Mouse (Mus musculus): ENCODE measurements at regions not wholly inside any gene's neighbourhood (a gene's known extent, or its start where the extent isn't known, plus 50 kb on each side); places are given as distances from the start of the nearest gene placed in this dataset.

DNA sequence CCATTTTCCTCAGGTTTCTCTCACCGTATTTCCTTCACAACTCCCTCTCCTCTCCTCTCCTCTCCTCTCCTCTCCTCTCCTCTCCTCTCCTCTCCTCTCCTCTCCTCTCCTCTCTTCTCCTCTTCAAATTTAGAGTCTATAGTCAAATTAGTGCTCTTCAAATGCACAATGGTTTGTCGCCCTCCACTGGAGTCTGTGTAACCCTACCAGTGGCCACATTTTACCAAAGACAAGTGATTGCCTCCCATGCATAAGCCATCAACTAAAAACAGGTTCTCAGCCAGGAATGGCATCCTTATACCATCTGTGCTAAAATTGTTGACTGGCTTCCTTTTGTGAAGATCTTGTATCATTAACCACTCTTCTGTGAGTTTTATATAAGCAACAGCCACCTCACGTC is 979.5 kb upstream of the Adam24 start:
- DNase-seq, result peak; percentile 11

GRCm38 (mm10) chr8:39705843-39706242 is 969.0 kb upstream of the Adam24 start:
- no peak for DNase-seq

- no peak for DNase-seq
These were observed 932.5 kb upstream of the Adam24 start for GRCm38 (mm10) chr8:39742377-39742776.

GRCm38 (mm10) chr8:39746225-39746624 is 928.7 kb upstream of the Adam24 start:
- no peak for DNase-seq

DNA sequence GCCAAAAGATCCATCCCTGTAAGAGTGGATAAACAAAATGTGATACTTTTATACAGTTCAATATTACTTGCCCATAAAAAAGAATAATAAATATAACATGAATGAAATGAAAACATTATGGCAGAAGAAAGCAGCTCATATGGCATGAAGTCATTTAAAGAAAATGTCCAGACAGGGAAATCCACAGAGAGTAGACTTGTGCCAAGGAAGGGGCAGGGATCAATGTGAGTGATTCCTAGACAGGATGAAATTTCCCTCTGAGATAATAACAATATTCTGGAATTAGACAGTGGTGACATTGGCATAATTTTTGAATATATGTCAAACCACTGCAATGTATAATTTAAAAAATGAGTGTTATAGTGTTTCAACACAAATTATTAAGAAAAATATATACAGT is 915.0 kb upstream of the Adam24 start:
- DNase-seq, result no peak

DNA sequence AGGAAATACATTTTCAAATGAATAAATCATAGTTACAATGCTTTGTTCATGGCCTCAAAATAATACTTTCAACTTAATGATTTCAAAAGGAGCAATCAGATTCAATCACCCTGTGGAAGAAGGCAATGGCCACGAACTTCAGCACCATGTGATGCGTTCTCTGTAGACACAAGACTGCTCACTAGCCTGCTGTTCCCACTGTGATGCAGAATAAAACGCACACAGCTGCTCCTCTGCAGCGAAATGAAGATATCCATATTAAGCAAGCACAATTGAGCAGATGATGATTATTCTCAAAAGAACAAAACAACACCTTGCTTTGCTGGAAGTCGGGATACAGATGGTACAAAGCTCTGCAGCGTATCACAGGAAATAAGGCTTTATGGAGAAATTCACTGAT is 895.4 kb upstream of the Adam24 start:
- DNase-seq, result no peak

DNA sequence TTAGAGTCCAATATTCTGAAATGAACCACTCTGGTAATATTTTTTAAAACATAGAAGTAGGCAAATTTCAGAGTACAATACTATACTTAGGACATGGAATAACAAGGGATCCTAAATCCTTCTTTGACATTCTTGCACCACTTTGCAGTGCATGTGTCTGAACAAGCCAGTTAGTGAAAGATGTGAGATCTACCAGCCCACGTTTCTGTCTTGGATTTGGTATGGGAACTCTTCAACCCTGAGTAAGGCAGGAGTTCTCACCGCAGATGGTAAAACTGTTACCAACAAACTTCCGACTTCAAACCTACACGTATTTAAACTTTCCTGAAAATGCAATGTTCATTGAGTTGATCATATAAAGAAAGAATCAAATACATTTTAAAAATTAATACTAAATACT is 894.7 kb upstream of the Adam24 start:
- no peak for DNase-seq

DNA sequence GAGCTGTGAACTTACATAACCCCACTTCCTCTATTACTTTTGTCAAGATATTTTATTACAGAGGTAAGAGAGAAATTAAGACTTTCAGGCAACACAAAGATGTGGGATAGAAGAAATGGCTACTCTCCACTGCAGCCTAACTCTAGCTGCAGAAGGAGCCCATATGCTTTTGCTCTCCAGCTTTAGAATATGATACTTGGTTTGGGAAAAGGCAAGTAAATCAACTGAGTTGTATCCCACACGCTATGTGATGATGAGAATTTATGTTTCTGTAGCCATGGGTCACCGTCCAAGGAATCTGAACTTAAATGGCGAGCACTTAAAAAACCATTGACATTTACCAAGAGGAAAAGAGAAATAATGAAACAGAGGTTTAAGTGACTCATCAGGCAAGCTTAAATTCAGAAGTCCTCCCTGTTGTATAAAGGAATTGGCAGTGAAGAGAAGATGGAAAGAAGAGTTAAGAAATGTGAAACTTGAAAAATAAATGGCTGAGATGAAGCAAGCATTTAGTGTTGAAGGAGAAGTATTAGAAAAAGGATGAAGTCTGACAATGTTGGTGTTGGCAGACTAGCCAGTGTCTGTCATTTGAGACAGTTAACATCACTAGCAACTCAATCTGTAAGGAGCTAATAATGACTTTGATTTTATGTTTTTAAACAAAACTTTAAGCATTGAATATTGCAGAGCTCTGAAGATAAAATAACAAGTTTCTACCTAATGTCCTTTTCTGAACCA is 893.3 kb upstream of the Adam24 start:
- no peak for DNase-seq

- DNase-seq, result no peak
These were observed 892.7 kb upstream of the Adam24 start for GRCm38 (mm10) chr8:39782162-39782530.

Data from heart, postnatal 4 days (tissue).